Mouse (Mus musculus): Measurements from ENCODE around the gene Fndc3b.

GRCm38 (mm10) chr3:27649316-27649715 lies 61.8 kb downstream of the Fndc3b start:
- no peak for TF ChIP-seq POLR2A (IDR thresholded peaks at IDR 0.05; ENCODE audit: control insufficient read depth, low read depth, low read length)
- no peak for TF ChIP-seq CTCF (IDR thresholded peaks at IDR 0.05; ENCODE audit: control insufficient read depth, insufficient read depth, insufficient replicate concordance, low read depth, low read length)
